In the genomic region with DNA sequence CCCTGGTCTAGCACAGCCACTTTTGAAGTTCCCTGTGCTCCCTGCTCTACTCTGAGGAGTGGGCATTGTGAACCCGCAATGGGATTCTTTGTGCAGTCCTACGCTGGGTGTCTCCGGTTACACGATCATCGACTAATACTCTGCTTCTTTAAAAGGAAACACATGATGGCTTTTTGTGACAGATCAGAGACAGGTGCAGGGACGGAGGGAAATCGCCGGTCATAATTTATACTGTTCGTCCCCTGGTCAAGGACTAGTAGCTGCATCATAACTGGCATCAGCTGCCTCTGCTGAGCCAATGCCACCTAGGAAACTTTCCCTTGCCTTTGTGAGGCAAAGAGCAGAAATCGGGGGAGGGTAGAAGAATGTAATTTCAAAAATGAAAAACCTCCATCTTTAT, we compare ENCODE assay signal across 26 mouse cellular contexts. TPM values are rescaled to one million over a fixed set of nuclear protein-coding genes. Genes with fewer than 3 reads are reported as not detected.
DNase-seq lines count a peak whose midpoint lies in the region; ATAC-seq lines count a peak whose summit lies in the region.
"Had no signal": no experiment of that assay in that cellular context is flagged by ENCODE, and none has a peak within 500 bp of the region (broad histone marks: within the 10 kb centered on the region; RNA-seq: fewer than 3 reads in every experiment).

No protein-coding gene starts in this region.

- H3K4me1 ChIP-seq in heart, embryonic 10.5 days, result no peaks in the 10 kb centered on the region
- H3K4me1 ChIP-seq in limb, embryonic 15.5 days, result peaks cover 4% of the 10 kb centered on the region; the same call in 1 of the 2 replicates
- H3K4me1 ChIP-seq in hindbrain, embryonic 10.5 days (replicated peaks), result no peaks in the 10 kb centered on the region
- H3K4me1 ChIP-seq: intestine, embryonic 15.5 days; liver, embryonic 15.5 days; midbrain, embryonic 15.5 days had no signal

- peak; percentile 95 for DNase-seq in heart, adult 11 months
- DNase-seq in heart, embryonic 10.5 days (ENCODE audit: low spot score), result no peak
- DNase-seq in adrenal gland, postnatal 10 days, result peak; percentile 20
- peak; percentile 47 to 51 for DNase-seq in adrenal gland, postnatal 36 days
- DNase-seq in spleen, adult 12 weeks (ENCODE audit: low spot score), result no peak
- no peak for DNase-seq in hindbrain, embryonic 10.5 days (ENCODE audit: low spot score)
- DNase-seq: cerebellum, adult 8-10 months; layer of hippocampus, postnatal 36 days; retina, postnatal 1 day; thymus, adult 18-20 months had no signal

- H3K9me3 ChIP-seq in heart, embryonic 10.5 days, result no peaks in the 10 kb centered on the region
- H3K9me3 ChIP-seq in limb, embryonic 15.5 days, result no peaks in the 10 kb centered on the region
- no peaks in the 10 kb centered on the region for H3K9me3 ChIP-seq in hindbrain, embryonic 10.5 days
- H3K9me3 ChIP-seq: G1E; intestine, embryonic 15.5 days; liver, embryonic 15.5 days; midbrain, embryonic 15.5 days had no signal

- no peak overlapping the region for H3K9ac ChIP-seq in limb, embryonic 15.5 days
- H3K9ac ChIP-seq: hindbrain, embryonic 14.5 days; intestine, embryonic 15.5 days; liver, embryonic 15.5 days; midbrain, embryonic 15.5 days had no signal

- no peaks in the 10 kb centered on the region for H3K36me3 ChIP-seq in heart, embryonic 10.5 days
- no peaks in the 10 kb centered on the region for H3K36me3 ChIP-seq in limb, embryonic 15.5 days
- no peaks in the 10 kb centered on the region for H3K36me3 ChIP-seq in hindbrain, embryonic 10.5 days
- H3K36me3 ChIP-seq: G1E; intestine, embryonic 15.5 days; liver, embryonic 15.5 days; midbrain, embryonic 15.5 days had no signal

- no peak overlapping the region for H3K4me3 ChIP-seq in heart, embryonic 10.5 days
- no peak overlapping the region for H3K4me3 ChIP-seq in limb, embryonic 15.5 days
- H3K4me3 ChIP-seq in hindbrain, embryonic 10.5 days, result no peak overlapping the region
- H3K4me3 ChIP-seq: intestine, embryonic 15.5 days; liver, embryonic 15.5 days; midbrain, embryonic 15.5 days had no signal

- peak; percentile 58; the same call in 1 of the 2 replicates for ATAC-seq in limb, embryonic 15.5 days (ENCODE audit: insufficient number of reproducible peaks, low FRiP score, low TSS enrichment, low read depth)
- ATAC-seq: CD4-positive, CD25-positive, alpha-beta regulatory T cell, adult 4 months; intestine, embryonic 15.5 days; lung, postnatal 0 days; midbrain, embryonic 15.5 days had no signal

- WGBS in heart, embryonic 10.5 days, result 83% methylated on average over 10 of the region's 10 CpGs
- WGBS in limb, embryonic 15.5 days, result 61% methylated on average over 10 of the region's 10 CpGs
- WGBS in hindbrain, embryonic 10.5 days, result 90% methylated on average over 10 of the region's 10 CpGs

- H3K27me3 ChIP-seq in heart, embryonic 10.5 days (ENCODE audit: insufficient read depth, poor library complexity, severe bottlenecking), result no peaks in the 10 kb centered on the region
- 0 out of 2 replicates have a peak, but pooled peaks cover 3% of the 10 kb centered on the region for H3K27me3 ChIP-seq in limb, embryonic 15.5 days
- H3K27me3 ChIP-seq in hindbrain, embryonic 10.5 days (ENCODE audit: insufficient read depth, poor library complexity, severe bottlenecking), result no peaks in the 10 kb centered on the region
- H3K27me3 ChIP-seq: intestine, embryonic 15.5 days; liver, embryonic 15.5 days; midbrain, embryonic 15.5 days had no signal

- no peak overlapping the region for H3K4me2 ChIP-seq in limb, embryonic 15.5 days
- H3K4me2 ChIP-seq: hindbrain, embryonic 14.5 days; intestine, embryonic 15.5 days; liver, embryonic 15.5 days; midbrain, embryonic 15.5 days had no signal

- no peak overlapping the region for H3K27ac ChIP-seq in heart, embryonic 10.5 days
- no peak overlapping the region for H3K27ac ChIP-seq in limb, embryonic 15.5 days
- no peak overlapping the region for H3K27ac ChIP-seq in hindbrain, embryonic 10.5 days
- H3K27ac ChIP-seq: hindbrain, embryonic 14.5 days; intestine, embryonic 15.5 days; liver, embryonic 15.5 days; midbrain, embryonic 15.5 days had no signal

RNA-seq across cellular contexts. Expression of a gene that starts 7.4 kb away (rescaled TPM):
- 0.07 TPM in 1 of 2 replicates, not detected in the other for polyA plus RNA-seq in heart, embryonic 10.5 days (2016; fragmentation: Nextera tagmentation; extraction: Ambion mirVana)
- 10 to 100 TPM in 1 of 2 experiments, 1 to 10 TPM in 1; 4.5 to 17.1 TPM for total RNA-seq in adrenal gland, postnatal 10 days (2021)
- not detected for total RNA-seq in adrenal gland, postnatal 36 days (2021)
- polyA plus RNA-seq in limb, embryonic 15.5 days (2015; fragmentation: Nextera tagmentation; extraction: Ambion mirVana), result 5.5 and 11.9 TPM in 2 replicates
- polyA plus RNA-seq in hindbrain, embryonic 10.5 days (2016; fragmentation: Nextera tagmentation; extraction: Ambion mirVana), result not detected in 2 replicates
- total RNA-seq: common myeloid progenitor, adult 5-6 weeks; megakaryocyte, adult 5-6 weeks had no signal
- polyA plus RNA-seq: CD4-positive, CD25-positive, alpha-beta regulatory T cell, adult 4 months; G1E; lung, postnatal 0 days; small intestine, adult 2 months had no signal

RNA-seq across cellular contexts. Expression of a gene that starts 25.5 kb away (rescaled TPM):
- polyA plus RNA-seq in heart, embryonic 10.5 days (2016; fragmentation: Nextera tagmentation; extraction: Ambion mirVana), result 20.6 and 30.0 TPM in 2 replicates
- total RNA-seq in adrenal gland, postnatal 10 days (2021), result 10 to 100 TPM; 36.3 to 39.9 TPM
- 10 to 100 TPM; 37.0 to 48.8 TPM for total RNA-seq in adrenal gland, postnatal 36 days (2021)
- 26.2 and 29.0 TPM in 2 replicates for polyA plus RNA-seq in limb, embryonic 15.5 days (2015; fragmentation: Nextera tagmentation; extraction: Ambion mirVana)
- 16.8 and 19.4 TPM in 2 replicates for polyA plus RNA-seq in hindbrain, embryonic 10.5 days (2016; fragmentation: Nextera tagmentation; extraction: Ambion mirVana)

RNA-seq across cellular contexts. Expression of a gene that starts 26.3 kb away (rescaled TPM):
- polyA plus RNA-seq in heart, embryonic 10.5 days (2016; fragmentation: Nextera tagmentation; extraction: Ambion mirVana), result not detected in 2 replicates
- total RNA-seq in adrenal gland, postnatal 10 days (2021), result not detected
- not detected for total RNA-seq in adrenal gland, postnatal 36 days (2021)
- polyA plus RNA-seq in limb, embryonic 15.5 days (2015; fragmentation: Nextera tagmentation; extraction: Ambion mirVana), result not detected in 2 replicates
- polyA plus RNA-seq in hindbrain, embryonic 10.5 days (2016; fragmentation: Nextera tagmentation; extraction: Ambion mirVana), result not detected in 2 replicates
- total RNA-seq: common myeloid progenitor, adult 5-6 weeks; G1E; megakaryocyte, adult 5-6 weeks had no signal
- polyA plus RNA-seq: CD4-positive, CD25-positive, alpha-beta regulatory T cell, adult 4 months; forebrain, embryonic 11.5 days; G1E; hindbrain, embryonic 14.5 days; intestine, embryonic 15.5 days; kidney, embryonic 16.5 days; limb, embryonic 11.5 days; liver, embryonic 15.5 days; lung, postnatal 0 days; midbrain, embryonic 15.5 days; small intestine, adult 2 months; stomach, embryonic 14.5 days; urinary bladder, adult 2 months had no signal

Comparison
In these comparisons a context has a peak if more than half of its experiments do, and no peak if none do; other contexts are left out.
1. DNase-seq: peak in heart, adult 11 months (single experiment), adrenal gland, postnatal 10 days (single experiment) and adrenal gland, postnatal 36 days (2 of 2); none in heart, embryonic 10.5 days (single experiment), spleen, adult 12 weeks (single experiment) and hindbrain, embryonic 10.5 days (single experiment).